Mouse (Mus musculus) ES-E14 (cell line): ENCODE results near the gene Cyb5r1.

ENCODE experiments used
- CHD2 ChIP-seq: IDR thresholded peaks from 2 replicates; pipeline ENCODE4 v1.6.1; 2014; ENCODE audit warnings: mild to moderate bottlenecking, low read depth, low read length, inconsistent platforms
- HCFC1 ChIP-seq: IDR thresholded peaks from 2 replicates; pipeline ENCODE4 v1.6.1; 2012; ENCODE audit warnings: low read length, inconsistent platforms, borderline replicate concordance; ENCODE audit not compliant: insufficient read depth
- MAFK ChIP-seq: IDR thresholded peaks from 2 replicates; pipeline ENCODE4 v1.6.1; 2014; ENCODE audit warnings: mild to moderate bottlenecking, low read depth, low read length, inconsistent platforms; ENCODE audit not compliant: insufficient read depth
- ZC3H11A ChIP-seq: IDR thresholded peaks from 2 replicates; pipeline ENCODE4 v1.6.1; 2012; ENCODE audit warnings: low read depth, mild to moderate bottlenecking, inconsistent platforms, low read length, borderline replicate concordance
- ZNF384 ChIP-seq: IDR thresholded peaks from 2 replicates; pipeline ENCODE4 v1.6.1; 2012; ENCODE audit warnings: low read depth, low read length, inconsistent platforms

DNA sequence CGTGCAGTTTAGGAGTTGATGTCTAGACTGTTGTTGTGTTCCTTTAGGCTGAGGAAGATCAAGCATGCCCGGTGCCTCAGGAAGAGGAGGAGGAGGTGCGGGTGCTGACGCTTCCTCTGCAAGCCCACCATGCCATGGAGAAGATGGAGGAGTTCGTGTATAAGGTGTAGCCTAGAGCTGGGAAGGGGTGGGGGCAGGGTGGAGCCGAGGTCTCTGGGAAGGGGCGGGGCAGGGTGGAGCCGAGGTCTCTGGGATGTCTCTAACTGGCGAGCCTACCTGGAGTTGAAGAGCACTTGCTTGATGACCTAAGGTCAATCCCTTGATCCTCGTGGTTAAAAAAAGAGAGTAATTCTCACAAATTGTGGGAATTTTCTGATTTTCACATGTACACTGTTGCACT, 18.6 kb downstream of the Cyb5r1 start:
- no peak for TF ChIP-seq MAFK
- TF ChIP-seq CHD2: no peak
- no peak for TF ChIP-seq ZNF384
- TF ChIP-seq HCFC1: no peak
- TF ChIP-seq ZC3H11A: no peak
